Mouse (Mus musculus) embryonic fibroblast, embryonic 13.5 days (primary cell): ENCODE results near the gene Tsc22d3.

ENCODE experiments used
- CTCF ChIP-seq: IDR thresholded peaks from 2 replicates; pipeline ENCODE4 v1.5.1; 2011; ENCODE audit warnings: mild to moderate bottlenecking, control low read depth, low read length, moderate library complexity, borderline replicate concordance; ENCODE audit not compliant: insufficient read depth
- POLR2A ChIP-seq: IDR thresholded peaks from 2 replicates; pipeline ENCODE4 v1.6.1; 2011; ENCODE audit warnings: low read depth, mild to moderate bottlenecking, control low read depth, low read length, moderate library complexity

GRCm38 (mm10) chrX:140547660-140548419, 52.6 kb downstream of the Tsc22d3 start:
- no peak for TF ChIP-seq POLR2A
- no peak for TF ChIP-seq CTCF
